Mouse (Mus musculus) heart, adult 8-10 months (tissue): ENCODE data around the gene Pla2g4c. TPM values are rescaled to one million over a fixed set of nuclear protein-coding genes. Genes with fewer than 3 reads are reported as not detected.
"Not testable (repeated sequence)": the region's sequence is repeated elsewhere in the genome, so short reads cannot be mapped to it uniquely, and the experiment has no call there.

Source experiments
- DNase-seq: peaks from one replicate; pipeline ENCODE4 v3.0.0; 2022; ENCODE audit warnings: low spot score
- total RNA-seq, 4 experiments: library from RNA; stranded (reverse); gene quantifications; 2 replicates each; pipeline ENCODE4 v1.2.4; 2022

Gene Pla2g4c
- under 1 TPM in 1 of 4 experiments, not detected in 3; 0.08 TPM for total RNA-seq

- DNase-seq: no peak
These were observed at the start of gene Pla2g4c for GRCm38 (mm10) chr7:13324316-13324715. Gene Pla2g4c (plus strand): TSS chr7:13324655.

- DNase-seq: no peak
These were observed 47.4 kb upstream of the Pla2g4c start, which contains the start of gene Lig1 for GRCm38 (mm10) chr7:13277081-13277480. Gene Lig1 (plus strand): TSS chr7:13277283.

GRCm38 (mm10) chr7:13277833-13278232 is 46.6 kb upstream of the Pla2g4c start:
- DNase-seq: no peak

GRCm38 (mm10) chr7:13278308-13278891 is 46.1 kb upstream of the Pla2g4c start, which contains the start of gene Zswim9:
Gene Zswim9 (minus strand): TSS chr7:13278721.
- DNase-seq: peak; percentile 92

- not testable (repeated sequence) for DNase-seq
These were observed 45.5 kb upstream of the Pla2g4c start for GRCm38 (mm10) chr7:13278957-13279356.

- DNase-seq: no peak
These were observed 35.8 kb upstream of the Pla2g4c start for GRCm38 (mm10) chr7:13288621-13289020.

- no peak for DNase-seq
These were observed 34.3 kb upstream of the Pla2g4c start for GRCm38 (mm10) chr7:13290041-13290675.

GRCm38 (mm10) chr7:13291370-13291769 is 33.1 kb upstream of the Pla2g4c start:
- DNase-seq: no peak

- no peak for DNase-seq
These were observed 30.3 kb upstream of the Pla2g4c start for GRCm38 (mm10) chr7:13293878-13294855.

GRCm38 (mm10) chr7:13295256-13295655 is 29.2 kb upstream of the Pla2g4c start:
- no peak for DNase-seq

- no peak for DNase-seq
These were observed 26.8 kb upstream of the Pla2g4c start for GRCm38 (mm10) chr7:13297636-13298035.

- no peak for DNase-seq
These were observed 25.6 kb upstream of the Pla2g4c start for GRCm38 (mm10) chr7:13298821-13299220.

- DNase-seq: no peak
These were observed 22.8 kb upstream of the Pla2g4c start for GRCm38 (mm10) chr7:13301643-13302042.

GRCm38 (mm10) chr7:13302780-13303179 is 21.7 kb upstream of the Pla2g4c start:
- DNase-seq: no peak

- no peak for DNase-seq
These were observed 21.1 kb upstream of the Pla2g4c start for GRCm38 (mm10) chr7:13303372-13303771.

- no peak for DNase-seq
These were observed 15.0 kb upstream of the Pla2g4c start for GRCm38 (mm10) chr7:13309407-13309806.

- DNase-seq: no peak
These were observed 13.8 kb upstream of the Pla2g4c start for GRCm38 (mm10) chr7:13310493-13311199.

GRCm38 (mm10) chr7:13311401-13311800 is 13.1 kb upstream of the Pla2g4c start:
- DNase-seq: no peak

GRCm38 (mm10) chr7:13314095-13314597 is 10.3 kb upstream of the Pla2g4c start:
- DNase-seq: no peak

GRCm38 (mm10) chr7:13321424-13321823 is 3.0 kb upstream of the Pla2g4c start:
- DNase-seq: no peak

- no peak for DNase-seq
These were observed 6.1 kb downstream of the Pla2g4c start for GRCm38 (mm10) chr7:13330575-13330974.
